Mouse (Mus musculus) hindbrain, embryonic 12.5 days (tissue): Measurements from ENCODE around the gene Rftn1. TPM values are rescaled to one million over a fixed set of nuclear protein-coding genes. Genes with fewer than 3 reads are reported as not detected.

Source experiments
- ATAC-seq: fragments of 200-750 bp; cut with Nextera tagmentation; 2 replicates; pipeline ENCODE4 v1.8.0; 2017; ENCODE audit warnings: moderate TSS enrichment; ENCODE audit not compliant: low FRiP score
- H3K27ac ChIP-seq: fragments of 300-500 bp; sonication (generic); 2 replicates; pipeline ENCODE4 v1.5.1; 2016; ENCODE audit warnings: mild to moderate bottlenecking
- H3K27me3 ChIP-seq: fragments of 300-500 bp; sonication (generic); 2 replicates; pipeline ENCODE4 v1.6.1; 2016; ENCODE audit warnings: mild to moderate bottlenecking
- H3K36me3 ChIP-seq: fragments of 300-500 bp; sonication (generic); 2 replicates; pipeline ENCODE4 v1.6.1; 2016; ENCODE audit warnings: mild to moderate bottlenecking
- H3K4me1 ChIP-seq: fragments of 300-500 bp; sonication (generic); 2 replicates; pipeline ENCODE4 v1.6.1; 2016
- H3K4me2 ChIP-seq: fragments of 300-500 bp; sonication (generic); replicated peaks from 2 replicates; pipeline ENCODE4 v1.6.1; 2016; ENCODE audit warnings: mild to moderate bottlenecking
- H3K4me3 ChIP-seq: fragments of 300-500 bp; sonication (generic); 2 replicates; pipeline ENCODE4 v1.5.1; 2016; ENCODE audit warnings: mild to moderate bottlenecking
- H3K9ac ChIP-seq: fragments of 300-500 bp; sonication (generic); 2 replicates; pipeline ENCODE4 v1.6.1; 2016; ENCODE audit warnings: mild to moderate bottlenecking, moderate library complexity
- H3K9me3 ChIP-seq: fragments of 300-500 bp; sonication (generic); replicated peaks from 2 replicates; pipeline ENCODE4 v1.6.1; 2016; ENCODE audit warnings: mild to moderate bottlenecking
- WGBS: fragments of 180-500 bp; shearing (Covaris S2); methylation state at CpG from one replicate; pipeline ENCODE4 v1.1.7; 2016; 5-methylcytosine and 5-hydroxymethylcytosine counted together
- polyA plus RNA-seq: library from polyadenylated mRNA; unstranded; fragments of >200 nt; fragmentation: Nextera tagmentation; extraction: Ambion mirVana; gene quantifications from 2 replicates; pipeline ENCODE4 v1.2.1, GENCODE M21; 2016

Gene Rftn1
- polyA plus RNA-seq, 1 experiment from 2014 or later: 8.3 TPM

- Histone ChIP-seq H3K36me3 (no peaks in the 10 kb centered on the region), H3K4me2 (no peak overlapping the region), H3K9me3 (no peaks in the 10 kb centered on the region), H3K9ac (no peak overlapping the region), H3K4me3 (no peak overlapping the region), H3K27me3 (no peaks in the 10 kb centered on the region), H3K27ac (no peak overlapping the region), H3K4me1 (peaks cover 7% of the 10 kb centered on the region; the same call in 1 of the 2 replicates)
- ATAC-seq: no peak; the same call in 1 of the 2 replicates
- WGBS: 53% methylated on average over 14 of the region's 14 CpGs
Measured at GRCm38 (mm10) chr17:50036751-50037385, 153.6 kb downstream of the Rftn1 start.

GRCm38 (mm10) chr17:50033698-50034097, 156.8 kb downstream of the Rftn1 start:
- no peak overlapping the region for H3K27ac ChIP-seq
- no peak for ATAC-seq
- no peaks in the 10 kb centered on the region for H3K27me3 ChIP-seq
- WGBS: 81% methylated on average over 6 of the region's 6 CpGs
- no peaks in the 10 kb centered on the region for H3K9me3 ChIP-seq
- H3K36me3 ChIP-seq: no peaks in the 10 kb centered on the region
- no peak overlapping the region for H3K9ac ChIP-seq
- H3K4me1 ChIP-seq: peaks cover 7% of the 10 kb centered on the region; the same call in 1 of the 2 replicates
- H3K4me2 ChIP-seq: no peak overlapping the region
- H3K4me3 ChIP-seq: no peak overlapping the region

- no peaks in the 10 kb centered on the region for H3K9me3 ChIP-seq
- 85% methylated on average over 13 of the region's 13 CpGs for WGBS
Measured at GRCm38 (mm10) chr17:50031548-50032491, 158.7 kb downstream of the Rftn1 start.

GRCm38 (mm10) chr17:50025651-50026050, 164.8 kb downstream of the Rftn1 start:
- Histone ChIP-seq H3K4me2 (no peak overlapping the region), H3K27ac (no peak overlapping the region)
- WGBS: 71% methylated on average over 1 of the region's 1 CpGs

More at GRCm38 (mm10) chr17:50031548-50032491, 158.7 kb downstream of the Rftn1 start:
- H3K27ac ChIP-seq: no peak overlapping the region
- H3K4me2 ChIP-seq: no peak overlapping the region
- 0 out of 2 replicates have a peak, but pooled peaks cover 4% of the 10 kb centered on the region for H3K4me1 ChIP-seq
- no peak overlapping the region for H3K9ac ChIP-seq
- no peaks in the 10 kb centered on the region for H3K27me3 ChIP-seq
- no peak for ATAC-seq
- H3K4me3 ChIP-seq: no peak overlapping the region
- no peaks in the 10 kb centered on the region for H3K36me3 ChIP-seq

GRCm38 (mm10) chr17:50025173-50025626, 165.3 kb downstream of the Rftn1 start:
- ATAC-seq: no peak
- Histone ChIP-seq H3K9ac (no peak overlapping the region), H3K36me3 (no peaks in the 10 kb centered on the region), H3K4me1 (peaks cover 16% of the 10 kb centered on the region), H3K4me3 (no peak overlapping the region), H3K27ac (no peak overlapping the region), H3K9me3 (no peaks in the 10 kb centered on the region), H3K27me3 (no peaks in the 10 kb centered on the region), H3K4me2 (no peak overlapping the region)
- WGBS: 43% methylated on average over 4 of the region's 4 CpGs

More at GRCm38 (mm10) chr17:50025651-50026050, 164.8 kb downstream of the Rftn1 start:
- no peak for ATAC-seq
- H3K27me3 ChIP-seq: no peaks in the 10 kb centered on the region
- H3K36me3 ChIP-seq: no peaks in the 10 kb centered on the region
- H3K4me1 ChIP-seq: peaks cover 11% of the 10 kb centered on the region
- H3K4me3 ChIP-seq: no peak overlapping the region
- no peaks in the 10 kb centered on the region for H3K9me3 ChIP-seq
- H3K9ac ChIP-seq: no peak overlapping the region

- no peak overlapping the region for H3K9ac ChIP-seq
- no peak overlapping the region for H3K4me3 ChIP-seq
- 31% methylated on average over 4 of the region's 4 CpGs for WGBS
- no peaks in the 10 kb centered on the region for H3K9me3 ChIP-seq
- no peak for ATAC-seq
- H3K36me3 ChIP-seq: no peaks in the 10 kb centered on the region
- H3K4me2 ChIP-seq: no peak overlapping the region
- peaks cover 30% of the 10 kb centered on the region for H3K4me1 ChIP-seq
- H3K27ac ChIP-seq: peak overlapping the region; percentile 55; the same call in 1 of the 2 replicates
- no peaks in the 10 kb centered on the region for H3K27me3 ChIP-seq
Measured at GRCm38 (mm10) chr17:50021400-50021799, 169.1 kb downstream of the Rftn1 start.

- peak; percentile 71 for ATAC-seq
- Histone ChIP-seq H3K27ac (peak overlapping the region; percentile 62), H3K36me3 (no peaks in the 10 kb centered on the region), H3K27me3 (no peaks in the 10 kb centered on the region), H3K4me1 (peaks cover 30% of the 10 kb centered on the region), H3K9me3 (no peaks in the 10 kb centered on the region), H3K9ac (no peak overlapping the region; the same call in 1 of the 2 replicates), H3K4me2 (peak overlapping the region; percentile 30; the same call in 1 of the 2 replicates), H3K4me3 (no peak overlapping the region)
- 51% methylated on average over 16 of the region's 16 CpGs for whole genome bisulfite sequencing
Measured at GRCm38 (mm10) chr17:50020211-50021001, 170.1 kb downstream of the Rftn1 start.

GRCm38 (mm10) chr17:50019819-50020210, 170.7 kb downstream of the Rftn1 start:
- H3K4me3 ChIP-seq: no peak overlapping the region
- H3K27me3 ChIP-seq: no peaks in the 10 kb centered on the region
- H3K9me3 ChIP-seq: no peaks in the 10 kb centered on the region
- ATAC-seq: no peak
- 77% methylated on average over 3 of the region's 3 CpGs for WGBS
- H3K4me1 ChIP-seq: peaks cover 30% of the 10 kb centered on the region
- no peak overlapping the region for H3K4me2 ChIP-seq
- no peaks in the 10 kb centered on the region for H3K36me3 ChIP-seq
- no peak overlapping the region for H3K9ac ChIP-seq
- no peak overlapping the region for H3K27ac ChIP-seq

- no peaks in the 10 kb centered on the region for H3K27me3 ChIP-seq
- H3K27ac ChIP-seq: no peak overlapping the region
- ATAC-seq: peak; percentile 37; the same call in 1 of the 2 replicates
- H3K9ac ChIP-seq: no peak overlapping the region
- H3K4me2 ChIP-seq: no peak overlapping the region
- no peak overlapping the region for H3K4me3 ChIP-seq
- peaks cover 32% of the 10 kb centered on the region for H3K4me1 ChIP-seq
- no peaks in the 10 kb centered on the region for H3K9me3 ChIP-seq
- 36% methylated on average over 5 of the region's 5 CpGs for WGBS
- H3K36me3 ChIP-seq: no peaks in the 10 kb centered on the region
Measured at GRCm38 (mm10) chr17:50019090-50019489, 171.4 kb downstream of the Rftn1 start.

- peaks cover 12% of the 10 kb centered on the region for H3K4me1 ChIP-seq
- no peak overlapping the region for H3K27ac ChIP-seq
- no peak for ATAC-seq
- no peak overlapping the region for H3K4me2 ChIP-seq
- peaks cover 6% of the 10 kb centered on the region for H3K27me3 ChIP-seq
- no peak overlapping the region for H3K4me3 ChIP-seq
- no peaks in the 10 kb centered on the region for H3K9me3 ChIP-seq
- WGBS: 71% methylated on average over 9 of the region's 9 CpGs
- H3K9ac ChIP-seq: no peak overlapping the region
- H3K36me3 ChIP-seq: no peaks in the 10 kb centered on the region
Measured at GRCm38 (mm10) chr17:50014708-50015107, 175.8 kb downstream of the Rftn1 start.

- WGBS: 82% methylated on average over 2 of the region's 2 CpGs
- ATAC-seq: no peak
- Histone ChIP-seq H3K27me3 (peaks cover 6% of the 10 kb centered on the region), H3K9ac (no peak overlapping the region), H3K9me3 (no peaks in the 10 kb centered on the region), H3K4me2 (no peak overlapping the region), H3K4me3 (no peak overlapping the region), H3K36me3 (no peaks in the 10 kb centered on the region), H3K27ac (no peak overlapping the region), H3K4me1 (peaks cover 5% of the 10 kb centered on the region; the same call in 1 of the 2 replicates)
Measured at GRCm38 (mm10) chr17:50013848-50014247, 176.6 kb downstream of the Rftn1 start.
